Comparison of ENCODE assay signal across 12 mouse cellular contexts in the genomic region with DNA sequence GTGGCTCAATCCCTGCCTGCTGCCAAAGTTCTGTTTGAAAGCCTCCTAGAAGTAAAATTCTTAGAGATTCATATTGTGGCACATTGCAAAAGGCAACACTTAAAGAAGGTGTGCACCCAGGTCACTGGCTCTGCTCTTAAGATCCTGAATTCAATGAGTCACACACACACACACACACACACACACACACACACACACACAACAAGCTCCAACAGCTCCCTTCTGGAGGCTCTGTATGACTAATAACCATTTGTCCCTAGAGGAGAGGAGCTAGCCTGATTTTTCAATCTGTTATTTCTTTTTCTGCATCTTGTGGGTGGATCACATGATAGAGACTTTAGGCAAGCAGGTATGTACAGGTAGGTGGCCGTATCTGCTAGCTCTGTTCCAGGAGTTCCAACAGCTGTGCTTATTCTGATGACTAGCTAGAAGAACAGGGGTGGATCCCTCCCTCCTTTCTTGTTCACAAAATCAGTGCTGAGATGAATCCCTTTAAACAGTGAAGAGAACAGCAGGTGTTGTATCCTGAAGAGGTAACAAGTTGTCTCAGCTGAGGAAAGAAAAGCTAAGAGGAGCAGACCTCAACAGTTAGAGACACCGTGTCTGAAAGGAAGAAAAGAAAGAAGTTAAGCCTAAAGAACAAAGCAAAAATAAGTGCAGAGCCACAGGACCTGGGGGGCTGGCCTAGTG. TPM values are rescaled to one million over a fixed set of nuclear protein-coding genes. Genes with fewer than 3 reads are reported as not detected.
DNase-seq lines count a peak whose midpoint lies in the region; ATAC-seq and TF ChIP-seq lines count a peak whose summit lies in the region.
"Had no signal": no experiment of that assay in that cellular context is flagged by ENCODE, and none has a peak within 500 bp of the region (broad histone marks: within the 10 kb centered on the region; RNA-seq: fewer than 3 reads in every experiment).

No protein-coding gene starts in this region.

- no peak overlapping the region; the same call in 1 of the 2 replicates for H3K4me2 ChIP-seq in forebrain, embryonic 11.5 days (ENCODE audit: low read depth, low read length, severe bottlenecking)
- no peak overlapping the region for H3K4me2 ChIP-seq in forebrain, embryonic 16.5 days (ENCODE audit: low read length)
- H3K4me2 ChIP-seq in midbrain, embryonic 11.5 days, result no peak overlapping the region
- H3K4me2 ChIP-seq: limb, embryonic 12.5 days; lung, embryonic 15.5 days had no signal

- no peaks in the 10 kb centered on the region for H3K9me3 ChIP-seq in forebrain, embryonic 11.5 days (ENCODE audit: control insufficient read depth, low read length)
- no peaks in the 10 kb centered on the region for H3K9me3 ChIP-seq in forebrain, embryonic 16.5 days (ENCODE audit: control insufficient read depth, low read length)
- H3K9me3 ChIP-seq in midbrain, embryonic 10.5 days (replicated peaks), result no peaks in the 10 kb centered on the region
- H3K9me3 ChIP-seq in midbrain, embryonic 11.5 days (ENCODE audit: control insufficient read depth, low read length), result no peaks in the 10 kb centered on the region
- no peaks in the 10 kb centered on the region for H3K9me3 ChIP-seq in ES-E14 (ENCODE audit: control insufficient read depth, insufficient read depth, low read depth, low read length)
- H3K9me3 ChIP-seq: limb, embryonic 12.5 days; lung, embryonic 15.5 days had no signal

- no peak overlapping the region for H3K4me3 ChIP-seq in forebrain, embryonic 11.5 days (ENCODE audit: low read depth, low read length)
- no peak overlapping the region for H3K4me3 ChIP-seq in forebrain, embryonic 16.5 days (replicated peaks; ENCODE audit: low read length)
- no peak overlapping the region for H3K4me3 ChIP-seq in midbrain, embryonic 10.5 days
- H3K4me3 ChIP-seq in midbrain, embryonic 11.5 days (ENCODE audit: low read depth, low read length), result no peak overlapping the region
- no peak overlapping the region; a peak in 1 of 4 replicates for H3K4me3 ChIP-seq in ES-E14 (ENCODE audit: insufficient read depth in 1 of 2, low read depth in 1 of 2, low read length in 2 of 2, poor library complexity in 1 of 2, severe bottlenecking in 1 of 2)
- H3K4me3 ChIP-seq: limb, embryonic 12.5 days; lung, embryonic 15.5 days had no signal

- no peaks in the 10 kb centered on the region for H3K27me3 ChIP-seq in forebrain, embryonic 11.5 days (ENCODE audit: control insufficient read depth, insufficient read depth, low read length)
- H3K27me3 ChIP-seq in forebrain, embryonic 16.5 days (replicated peaks; ENCODE audit: control insufficient read depth, insufficient read depth, low read length), result no peaks in the 10 kb centered on the region
- H3K27me3 ChIP-seq in midbrain, embryonic 10.5 days (ENCODE audit: low read depth, poor library complexity, severe bottlenecking), result no peaks in the 10 kb centered on the region
- no peaks in the 10 kb centered on the region for H3K27me3 ChIP-seq in midbrain, embryonic 11.5 days (ENCODE audit: control insufficient read depth, insufficient read depth, low read length)
- H3K27me3 ChIP-seq: limb, embryonic 12.5 days; lung, embryonic 15.5 days had no signal

- no peak for DNase-seq in forebrain, embryonic 11.5 days (ENCODE audit: low spot score)
- no peak for DNase-seq in midbrain, embryonic 10.5 days (ENCODE audit: low spot score)
- no peak for DNase-seq in midbrain, embryonic 11.5 days (ENCODE audit: low spot score, missing footprints)
- no peak for DNase-seq in ES-E14 (ENCODE audit: low read depth, low spot score)
- DNase-seq in ovary, postnatal 36 days (ENCODE audit: low spot score), result no peak
- DNase-seq: cerebellum, postnatal 14 days; heart, postnatal 4 days had no signal

- 0 out of 2 replicates have a peak, but pooled peaks have one; percentile 34 for ATAC-seq in forebrain, embryonic 11.5 days (replicated peaks; ENCODE audit: low FRiP score)
- ATAC-seq in forebrain, embryonic 16.5 days, result no peak
- no peak; the same call in 1 of the 2 replicates for ATAC-seq in midbrain, embryonic 11.5 days (ENCODE audit: low FRiP score)
- ATAC-seq in inflammation-experienced regulatory T-cells, adult 6 months, result peak; percentile 19
- no peak for ATAC-seq in megakaryocyte-erythroid progenitor cell, adult 5-6 weeks (replicated peaks; ENCODE audit: low FRiP score, low TSS enrichment, poor library complexity, severe bottlenecking)

- in situ Hi-C loops in ES-E14 (cut with MboI; ENCODE audit: low sequenced_read_pairs in 2 of 2, unreplicated experiment in 2 of 2), result no loop called here

- H3K27ac ChIP-seq in forebrain, embryonic 11.5 days (ENCODE audit: low read depth, low read length), result no peak overlapping the region
- no peak overlapping the region for H3K27ac ChIP-seq in forebrain, embryonic 16.5 days (ENCODE audit: low read length)
- 0 out of 2 replicates have a peak overlapping the region, but pooled peaks have one; percentile 61 for H3K27ac ChIP-seq in midbrain, embryonic 10.5 days (replicated peaks)
- no peak overlapping the region for H3K27ac ChIP-seq in midbrain, embryonic 11.5 days (ENCODE audit: low read depth, low read length)
- 0 out of 2 replicates have a peak overlapping the region, but pooled peaks have one; percentile 37 for H3K27ac ChIP-seq in ES-E14 (ENCODE audit: insufficient read depth, low read depth, low read length, poor library complexity, severe bottlenecking)
- H3K27ac ChIP-seq: limb, embryonic 12.5 days; lung, embryonic 15.5 days had no signal

- H3K4me1 ChIP-seq in forebrain, embryonic 11.5 days (replicated peaks; ENCODE audit: control insufficient read depth, insufficient read depth, low read length), result peaks cover 5% of the 10 kb centered on the region; the same call in 1 of the 2 replicates
- peaks cover 11% of the 10 kb centered on the region; the same call in 1 of the 2 replicates for H3K4me1 ChIP-seq in forebrain, embryonic 16.5 days (replicated peaks; ENCODE audit: control insufficient read depth, insufficient read depth, low read length)
- H3K4me1 ChIP-seq in midbrain, embryonic 10.5 days, result peaks cover 17% of the 10 kb centered on the region
- H3K4me1 ChIP-seq in midbrain, embryonic 11.5 days (ENCODE audit: control insufficient read depth, insufficient read depth, low read length), result peaks cover 8% of the 10 kb centered on the region; the same call in 1 of the 2 replicates
- H3K4me1 ChIP-seq in ES-E14 (ENCODE audit: control insufficient read depth in 2 of 2, insufficient read depth in 2 of 2, low read length in 2 of 2, poor library complexity in 1 of 2), result no peaks in the 10 kb centered on the region
- H3K4me1 ChIP-seq: lung, embryonic 15.5 days had no signal

- H3K9ac ChIP-seq in forebrain, embryonic 11.5 days (ENCODE audit: low read length), result no peak overlapping the region
- no peak overlapping the region for H3K9ac ChIP-seq in forebrain, embryonic 16.5 days (replicated peaks; ENCODE audit: low read depth, low read length)
- no peak overlapping the region for H3K9ac ChIP-seq in midbrain, embryonic 11.5 days (ENCODE audit: low read length)
- no peak overlapping the region for H3K9ac ChIP-seq in ES-E14 (ENCODE audit: insufficient read depth, low read depth, low read length, poor library complexity, severe bottlenecking)
- H3K9ac ChIP-seq: limb, embryonic 12.5 days; lung, embryonic 15.5 days had no signal

- no peaks in the 10 kb centered on the region for H3K36me3 ChIP-seq in forebrain, embryonic 11.5 days (ENCODE audit: control insufficient read depth, insufficient read depth, low read length)
- H3K36me3 ChIP-seq in forebrain, embryonic 16.5 days (ENCODE audit: control insufficient read depth, insufficient read depth), result no peaks in the 10 kb centered on the region
- H3K36me3 ChIP-seq in midbrain, embryonic 10.5 days, result no peaks in the 10 kb centered on the region
- H3K36me3 ChIP-seq in midbrain, embryonic 11.5 days (ENCODE audit: control insufficient read depth, insufficient read depth, low read length), result no peaks in the 10 kb centered on the region
- no peaks in the 10 kb centered on the region for H3K36me3 ChIP-seq in ES-E14 (ENCODE audit: control insufficient read depth, insufficient read depth, low read length, poor library complexity, severe bottlenecking)
- H3K36me3 ChIP-seq: limb, embryonic 12.5 days; lung, embryonic 15.5 days had no signal

- 47% methylated on average over 2 of the region's 2 CpGs for WGBS in forebrain, embryonic 11.5 days
- WGBS in forebrain, embryonic 16.5 days, result 39% methylated on average over 2 of the region's 2 CpGs
- WGBS in midbrain, embryonic 10.5 days, result 51% methylated on average over 2 of the region's 2 CpGs
- whole genome bisulfite sequencing in midbrain, embryonic 11.5 days, result 44% methylated on average over 2 of the region's 2 CpGs

TF ChIP-seq in ES-E14, 5 proteins besides CTCF, POLR2A, EP300 and RAD21:
- no peak for TF ChIP-seq MAFK (IDR thresholded peaks at IDR 0.05; ENCODE audit: insufficient read depth, low read depth, low read length)
- no peak for TF ChIP-seq CHD2 (IDR thresholded peaks at IDR 0.05; ENCODE audit: low read depth, low read length)
- TF ChIP-seq HCFC1 (IDR thresholded peaks at IDR 0.05; ENCODE audit: borderline replicate concordance, insufficient read depth, low read length), result no peak
- no peak for TF ChIP-seq ZC3H11A (IDR thresholded peaks at IDR 0.05; ENCODE audit: borderline replicate concordance, low read depth, low read length)
- no peak for TF ChIP-seq ZNF384 (IDR thresholded peaks at IDR 0.05; ENCODE audit: low read depth, low read length)

RNA-seq across cellular contexts. Expression of gene Pgap1, which starts 27.2 kb away (rescaled TPM):
- polyA plus RNA-seq in forebrain, embryonic 11.5 days (2014; fragmentation: Nextera tagmentation; extraction: Ambion mirVana), result 18.9 and 19.9 TPM in 2 replicates
- polyA plus RNA-seq in forebrain, embryonic 16.5 days (2015; fragmentation: Nextera tagmentation; extraction: Ambion mirVana), result 31.2 and 33.3 TPM in 2 replicates
- polyA plus RNA-seq in midbrain, embryonic 10.5 days (2016; fragmentation: Nextera tagmentation; extraction: Ambion mirVana), result 8.0 and 11.9 TPM in 2 replicates
- polyA plus RNA-seq in midbrain, embryonic 11.5 days (2014; fragmentation: Nextera tagmentation; extraction: Ambion mirVana), result 13.7 and 17.6 TPM in 2 replicates
- 21.3 and 21.8 TPM in 2 replicates for total RNA-seq in ES-E14 (2012; rRNA removed)
- polyA plus RNA-seq in inflammation-experienced regulatory T-cells, adult 6 months (2017; shearing (Covaris generic)), result 10 to 100 TPM in 1 of 3 experiments, 1 to 10 TPM in 2; 8.0 to 14.7 (median 9.6) TPM
- total RNA-seq in megakaryocyte-erythroid progenitor cell, adult 5-6 weeks (2014; fragmentation: Nextera tagmentation), result 0.02 TPM in 1 of 2 replicates, not detected in the other
- total RNA-seq in megakaryocyte-erythroid progenitor cell, adult 5-6 weeks (2017), result 0.14 TPM in 1 of 2 replicates, not detected in the other

Comparison
In these comparisons a context has a peak if more than half of its experiments do, and no peak if none do; other contexts are left out.
1. ATAC-seq: peak in forebrain, embryonic 11.5 days (single experiment) and inflammation-experienced regulatory T-cells, adult 6 months (single experiment); none in forebrain, embryonic 16.5 days (single experiment), midbrain, embryonic 11.5 days (single experiment) and megakaryocyte-erythroid progenitor cell, adult 5-6 weeks (single experiment).
2. H3K27ac ChIP-seq: peak in midbrain, embryonic 10.5 days (single experiment) and ES-E14 (single experiment); none in forebrain, embryonic 11.5 days (single experiment), forebrain, embryonic 16.5 days (single experiment) and midbrain, embryonic 11.5 days (single experiment).